ENCODE assay signal across 15 mouse cellular contexts in the genomic region with DNA sequence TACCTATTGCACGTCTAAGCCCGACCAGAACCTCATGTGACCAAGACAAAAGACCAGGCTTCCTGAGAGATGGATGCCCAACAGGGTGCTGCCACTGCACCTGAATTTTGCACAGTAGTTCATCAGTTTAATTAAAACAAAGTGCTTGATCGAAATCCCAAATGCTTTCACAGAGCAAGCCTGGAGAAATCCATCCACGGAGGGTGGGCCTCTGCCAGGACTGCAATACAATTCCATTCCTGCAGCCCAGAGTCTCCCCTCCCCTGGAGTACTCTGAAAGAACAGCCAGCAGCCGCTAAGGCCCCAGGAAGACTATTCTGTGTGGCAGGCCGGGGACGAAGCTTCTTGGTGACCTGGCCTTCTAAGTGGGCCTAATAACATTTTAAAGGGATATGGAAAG. TPM values are rescaled to one million over a fixed set of nuclear protein-coding genes. Genes with fewer than 3 reads are reported as not detected.
DNase-seq lines count a peak whose midpoint lies in the region; ATAC-seq and TF ChIP-seq lines count a peak whose summit lies in the region.
"Had no signal": no experiment of that assay in that cellular context is flagged by ENCODE, and none has a peak within 500 bp of the region (broad histone marks: within the 10 kb centered on the region; RNA-seq: fewer than 3 reads in every experiment).

No protein-coding gene starts in this region.

- no peak overlapping the region for H3K4me3 ChIP-seq in layer of hippocampus, adult 2 months
- no peak overlapping the region for H3K4me3 ChIP-seq in MEL (ENCODE audit: control insufficient read depth in 1 of 2, insufficient read depth in 1 of 2, low read depth in 2 of 2, low read length in 2 of 2)
- H3K4me3 ChIP-seq in forebrain, embryonic 11.5 days (ENCODE audit: low read depth, low read length): no peak overlapping the region
- H3K4me3 ChIP-seq in limb, embryonic 10.5 days: no peak overlapping the region
- no peak overlapping the region for H3K4me3 ChIP-seq in intestine, embryonic 16.5 days (ENCODE audit: low read length)

- H3K9me3 ChIP-seq in MEL (replicated peaks; ENCODE audit: insufficient read depth, low read length): no peaks in the 10 kb centered on the region
- H3K9me3 ChIP-seq in forebrain, embryonic 11.5 days (ENCODE audit: control insufficient read depth, low read length): no peaks in the 10 kb centered on the region; the same call in 1 of the 2 replicates
- H3K9me3 ChIP-seq in limb, embryonic 10.5 days (replicated peaks): no peaks in the 10 kb centered on the region
- no peaks in the 10 kb centered on the region for H3K9me3 ChIP-seq in intestine, embryonic 16.5 days (ENCODE audit: control insufficient read depth, low read length)

- H3K27me3 ChIP-seq in MEL (ENCODE audit: control insufficient read depth in 1 of 2, insufficient read depth in 2 of 2, low read length in 2 of 2): no peaks in the 10 kb centered on the region
- H3K27me3 ChIP-seq in forebrain, embryonic 11.5 days (ENCODE audit: control insufficient read depth, insufficient read depth, low read length): no peaks in the 10 kb centered on the region
- H3K27me3 ChIP-seq in limb, embryonic 10.5 days (ENCODE audit: low read depth, poor library complexity, severe bottlenecking): no peaks in the 10 kb centered on the region
- no peaks in the 10 kb centered on the region for H3K27me3 ChIP-seq in intestine, embryonic 16.5 days (replicated peaks; ENCODE audit: control insufficient read depth, insufficient read depth, low read length)

- DNase-seq in layer of hippocampus, adult 2 months (ENCODE audit: low spot score in 2 of 2): peak in 1 of 2 experiments; percentile 13
- DNase-seq in layer of hippocampus, adult 8-10 months (ENCODE audit: low spot score in 2 of 2): no peak
- DNase-seq in MEL (ENCODE audit: low read depth, low spot score): no peak
- no peak for DNase-seq in forebrain, embryonic 11.5 days (ENCODE audit: low spot score)
- DNase-seq in limb, embryonic 10.5 days (ENCODE audit: low spot score): no peak
- DNase-seq in left cerebral cortex, postnatal 25 days (ENCODE audit: low spot score in 2 of 2): no peak
- DNase-seq in layer of hippocampus, adult 9-10 months (ENCODE audit: low spot score): no peak
- DNase-seq: cerebellum, postnatal 25 days; heart, adult 11 months; heart, postnatal 36 days; lung, adult 18-20 months; thymus, postnatal 36 days had no signal

- no peak for TF ChIP-seq POLR2A in MEL (IDR thresholded peaks at IDR 0.05; ENCODE audit: control insufficient read depth in 1 of 2, insufficient read depth in 1 of 2, low read depth in 1 of 2, low read length in 2 of 2, poor library complexity in 1 of 2)

- peaks cover 54% of the 10 kb centered on the region for H3K79me2 ChIP-seq in MEL (ENCODE audit: control insufficient read depth, insufficient read depth, low read length, poor library complexity)

- ATAC-seq in forebrain, embryonic 11.5 days (replicated peaks; ENCODE audit: low FRiP score): no peak
- no peak for ATAC-seq in intestine, embryonic 16.5 days
- ATAC-seq: CD4-positive, CD25-positive, alpha-beta regulatory T cell, adult 4 months had no signal

- H3K4me1 ChIP-seq in MEL (ENCODE audit: control insufficient read depth in 1 of 2, insufficient read depth in 2 of 2, low read length in 2 of 2): peaks cover 23 to 56% of the 10 kb centered on the region in 2 experiments
- H3K4me1 ChIP-seq in forebrain, embryonic 11.5 days (replicated peaks; ENCODE audit: control insufficient read depth, insufficient read depth, low read length): peaks cover 18% of the 10 kb centered on the region
- H3K4me1 ChIP-seq in limb, embryonic 10.5 days: peaks cover 28% of the 10 kb centered on the region
- peaks cover 7% of the 10 kb centered on the region for H3K4me1 ChIP-seq in intestine, embryonic 16.5 days (ENCODE audit: control insufficient read depth, insufficient read depth, low read length)

- TF ChIP-seq CTCF in layer of hippocampus, adult 2 months (conservative IDR thresholded peaks at IDR 0.05): no peak
- TF ChIP-seq CTCF in MEL (IDR thresholded peaks at IDR 0.05 in 2 of 3, conservative IDR thresholded peaks at IDR 0.05 in 1 of 3; ENCODE audit: control insufficient read depth in 1 of 3, insufficient read depth in 1 of 3, low read depth in 2 of 3, low read length in 3 of 3, poor library complexity in 1 of 3, severe bottlenecking in 1 of 3): no peak

- peak overlapping the region; percentile 74 for H3K27ac ChIP-seq in layer of hippocampus, adult 2 months
- H3K27ac ChIP-seq in MEL (ENCODE audit: control insufficient read depth, low read depth, low read length): 0 out of 2 replicates have a peak overlapping the region, but pooled peaks have one; percentile 3
- H3K27ac ChIP-seq in forebrain, embryonic 11.5 days (ENCODE audit: low read depth, low read length): 0 out of 2 replicates have a peak overlapping the region, but pooled peaks have one; percentile 59
- H3K27ac ChIP-seq in limb, embryonic 10.5 days: peak overlapping the region; percentile 56; the same call in 1 of the 2 replicates
- H3K27ac ChIP-seq in intestine, embryonic 16.5 days (ENCODE audit: low read length): no peak overlapping the region; the same call in 1 of the 2 replicates
- H3K27ac ChIP-seq: kidney, postnatal 0 days had no signal

- intact Hi-C loops in left cerebral cortex, postnatal 25 days (cut with DNase I): loop anchor here (5.0 kb wide), 1 partner anchor 47 kb away; no protein-coding TSS in a partner anchor

- no peak overlapping the region for H3K9ac ChIP-seq in MEL (ENCODE audit: control insufficient read depth, low read depth, low read length, poor library complexity, severe bottlenecking)
- H3K9ac ChIP-seq in forebrain, embryonic 11.5 days (ENCODE audit: low read length): 0 out of 2 replicates have a peak overlapping the region, but pooled peaks have one; percentile 2
- no peak overlapping the region for H3K9ac ChIP-seq in intestine, embryonic 16.5 days (ENCODE audit: low read depth, low read length)

- 30% methylated on average over 7 of the region's 7 CpGs for WGBS in forebrain, embryonic 11.5 days
- WGBS in limb, embryonic 10.5 days: 82% methylated on average over 7 of the region's 7 CpGs
- 49% methylated on average over 7 of the region's 7 CpGs for WGBS in intestine, embryonic 16.5 days

- H3K36me3 ChIP-seq in MEL (ENCODE audit: control insufficient read depth in 1 of 2, insufficient read depth in 2 of 2, low read length in 2 of 2): peaks cover 0 to 46% of the 10 kb centered on the region in 2 experiments; a peak in 2 of 4 replicates
- H3K36me3 ChIP-seq in forebrain, embryonic 11.5 days (ENCODE audit: control insufficient read depth, insufficient read depth, low read length): no peaks in the 10 kb centered on the region
- H3K36me3 ChIP-seq in limb, embryonic 10.5 days: no peaks in the 10 kb centered on the region
- no peaks in the 10 kb centered on the region for H3K36me3 ChIP-seq in intestine, embryonic 16.5 days (ENCODE audit: control insufficient read depth, insufficient read depth, low read length)

- no peak for TF ChIP-seq EP300 in MEL (IDR thresholded peaks at IDR 0.05; ENCODE audit: low read depth in 1 of 2, low read length in 2 of 2)

- TF ChIP-seq RAD21 in MEL (IDR thresholded peaks at IDR 0.05; ENCODE audit: low read depth, low read length): no peak

- no peak overlapping the region for H3K4me2 ChIP-seq in forebrain, embryonic 11.5 days (ENCODE audit: low read depth, low read length, severe bottlenecking)
- no peak overlapping the region for H3K4me2 ChIP-seq in intestine, embryonic 16.5 days (ENCODE audit: low read depth, low read length)

TF ChIP-seq in MEL, 35 proteins besides CTCF, POLR2A, EP300 and RAD21 (continues in another document):
- TF ChIP-seq ELF1 (IDR thresholded peaks at IDR 0.05; ENCODE audit: low read depth, low read length) (no peak), CHD2 (IDR thresholded peaks at IDR 0.05; ENCODE audit: low read length) (no peak), GABPA (IDR thresholded peaks at IDR 0.05; ENCODE audit: low read depth, low read length) (no peak), TBP (IDR thresholded peaks at IDR 0.05; ENCODE audit: low read depth, low read length) (no peak), MAX (IDR thresholded peaks at IDR 0.05; ENCODE audit: low read length) (no peak), SMC3 (IDR thresholded peaks at IDR 0.05; ENCODE audit: low read depth, low read length) (no peak), USF2 (IDR thresholded peaks at IDR 0.05; ENCODE audit: borderline replicate concordance in 1 of 2, insufficient read depth in 1 of 2, low read depth in 1 of 2, low read length in 2 of 2) (no peak), UBTF (IDR thresholded peaks at IDR 0.05; ENCODE audit: borderline replicate concordance, insufficient read depth, low read depth, low read length) (no peak), TCF12 (IDR thresholded peaks at IDR 0.05; ENCODE audit: low read depth, low read length) (no peak), POLR2AphosphoS2 (IDR thresholded peaks at IDR 0.05; ENCODE audit: low read length) (no peak), NELFE (IDR thresholded peaks at IDR 0.05; ENCODE audit: low read depth, low read length) (no peak), KAT2A (conservative IDR thresholded peaks at IDR 0.05; ENCODE audit: low read depth, low read length) (no peak), TAL1 (IDR thresholded peaks at IDR 0.05; ENCODE audit: low read length) (no peak)

RNA-seq across cellular contexts. Expression of gene Pitpnc1, which starts 50.6 kb away (rescaled TPM):
- 10 to 100 TPM; 54.3 to 60.0 TPM for total RNA-seq in layer of hippocampus, adult 2 months (2021)
- total RNA-seq in layer of hippocampus, adult 8-10 months (2022): 10 to 100 TPM; 47.1 to 53.0 (median 51.0) TPM
- total RNA-seq in MEL (2012; rRNA removed): 19.3 and 31.9 TPM in 2 replicates
- polyA plus RNA-seq in MEL (2012; ENCODE audit: insufficient read depth in 1 of 2, insufficient read length in 2 of 2, low read depth in 1 of 2, low replicate concordance in 2 of 2, missing spikeins in 1 of 2): 10 to 100 TPM in 1 of 2 experiments, not detected in 1; 25.3 TPM
- 34.2 and 35.7 TPM in 2 replicates for polyA plus RNA-seq in forebrain, embryonic 11.5 days (2014; fragmentation: Nextera tagmentation; extraction: Ambion mirVana)
- 31.6 and 37.1 TPM in 2 replicates for polyA plus RNA-seq in limb, embryonic 10.5 days (2016; fragmentation: Nextera tagmentation; extraction: Ambion mirVana)
- 10 to 100 TPM; 50.8 to 51.2 TPM for total RNA-seq in left cerebral cortex, postnatal 25 days (2021)
- polyA plus RNA-seq in intestine, embryonic 16.5 days (2015; fragmentation: Nextera tagmentation; extraction: Ambion mirVana): 9.1 and 10.6 TPM in 2 replicates

RNA-seq across cellular contexts. Expression of gene Psmd12, which starts 59.4 kb away (rescaled TPM):
- total RNA-seq in layer of hippocampus, adult 2 months (2021): 10 to 100 TPM; 65.9 to 69.3 TPM
- 10 to 100 TPM; 64.0 to 75.5 (median 73.6) TPM for total RNA-seq in layer of hippocampus, adult 8-10 months (2022)
- total RNA-seq in MEL (2012; rRNA removed): 149 and 173 TPM in 2 replicates
- 100 to 1,000 TPM; 139 to 437 TPM for polyA plus RNA-seq in MEL (2012; ENCODE audit: insufficient read depth in 1 of 2, insufficient read length in 2 of 2, low read depth in 1 of 2, low replicate concordance in 2 of 2, missing spikeins in 1 of 2)
- 213 and 218 TPM in 2 replicates for polyA plus RNA-seq in forebrain, embryonic 11.5 days (2014; fragmentation: Nextera tagmentation; extraction: Ambion mirVana)
- 229 and 240 TPM in 2 replicates for polyA plus RNA-seq in limb, embryonic 10.5 days (2016; fragmentation: Nextera tagmentation; extraction: Ambion mirVana)
- total RNA-seq in left cerebral cortex, postnatal 25 days (2021): 10 to 100 TPM; 69.2 to 73.1 TPM
- polyA plus RNA-seq in intestine, embryonic 16.5 days (2015; fragmentation: Nextera tagmentation; extraction: Ambion mirVana): 144 and 154 TPM in 2 replicates
